Mouse (Mus musculus) forebrain, postnatal 0 days (tissue): Measurements from ENCODE around the gene Plcxd2. TPM values are rescaled to one million over a fixed set of nuclear protein-coding genes. Genes with fewer than 3 reads are reported as not detected.

Experiments used
- ATAC-seq: fragments of 200-750 bp; cut with Nextera tagmentation; 2 replicates; pipeline ENCODE4 v1.8.0; 2017; ENCODE audit warnings: mild to moderate bottlenecking, moderate library complexity
- DNase-seq: peaks from one replicate; pipeline ENCODE4 v3.0.0-alpha.2; 2015
- H3K27ac ChIP-seq: fragments of 300-500 bp; sonication (generic); 2 replicates; pipeline ENCODE4 v1.5.1; 2014; ENCODE audit warnings: low read depth, mild to moderate bottlenecking, antibody characterized with exemption, low read length, moderate library complexity, mixed read lengths
- H3K27me3 ChIP-seq: fragments of 300-500 bp; sonication (generic); 2 replicates; pipeline ENCODE4 v1.6.1; 2014; ENCODE audit warnings: mild to moderate bottlenecking, low read length, mixed read lengths; ENCODE audit not compliant: insufficient read depth
- H3K36me3 ChIP-seq: fragments of 300-500 bp; sonication (generic); 2 replicates; pipeline ENCODE4 v1.6.1; 2014; ENCODE audit warnings: mild to moderate bottlenecking, moderate library complexity; ENCODE audit not compliant: insufficient read depth
- H3K4me1 ChIP-seq: fragments of 300-500 bp; sonication (generic); 2 replicates; pipeline ENCODE4 v1.6.1; 2014; ENCODE audit warnings: antibody characterized with exemption; ENCODE audit not compliant: insufficient read depth
- H3K4me2 ChIP-seq: fragments of 300-500 bp; sonication (generic); 2 replicates; pipeline ENCODE4 v1.6.1; 2014; ENCODE audit warnings: low read depth, mild to moderate bottlenecking, moderate library complexity
- H3K4me3 ChIP-seq: fragments of 300-500 bp; sonication (generic); 2 replicates; pipeline ENCODE4 v1.5.1; 2014; ENCODE audit warnings: low read depth, low read length, mixed read lengths
- H3K9ac ChIP-seq: fragments of 300-500 bp; sonication (generic); 2 replicates; pipeline ENCODE4 v1.6.1; 2014; ENCODE audit warnings: mild to moderate bottlenecking
- H3K9me3 ChIP-seq: fragments of 300-500 bp; sonication (generic); 2 replicates; pipeline ENCODE4 v1.6.1; 2016; ENCODE audit warnings: low read length
- CTCF ChIP-seq: sonication (generic); IDR thresholded peaks from 2 replicates; pipeline ENCODE4 v1.5.1; 2016; ENCODE audit warnings: antibody characterized with exemption, control low read depth, low read depth
- WGBS: fragments of 180-500 bp; shearing (Covaris S2); extraction: QIAGEN DNeasy Blood & Tissue Kit; methylation state at CpG from one replicate; pipeline ENCODE4 v1.1.7; 2014; 5-methylcytosine and 5-hydroxymethylcytosine counted together
- polyA plus RNA-seq: library from polyadenylated mRNA; unstranded; fragments of >200 nt; fragmentation: Nextera tagmentation; extraction: Ambion mirVana; gene quantifications from 2 replicates; pipeline ENCODE4 v1.2.1, GENCODE M21; 2015
- total RNA-seq: library from RNA; depleted of rRNA; stranded (reverse); fragments of >200 nt; gene quantifications from 2 replicates; pipeline ENCODE4 v1.2.3, GENCODE M21; 2014

Plcxd2 gene
- total and polyA plus RNA-seq, 2 experiments from 2014 or later: 11.7 to 33.2 TPM

DNA sequence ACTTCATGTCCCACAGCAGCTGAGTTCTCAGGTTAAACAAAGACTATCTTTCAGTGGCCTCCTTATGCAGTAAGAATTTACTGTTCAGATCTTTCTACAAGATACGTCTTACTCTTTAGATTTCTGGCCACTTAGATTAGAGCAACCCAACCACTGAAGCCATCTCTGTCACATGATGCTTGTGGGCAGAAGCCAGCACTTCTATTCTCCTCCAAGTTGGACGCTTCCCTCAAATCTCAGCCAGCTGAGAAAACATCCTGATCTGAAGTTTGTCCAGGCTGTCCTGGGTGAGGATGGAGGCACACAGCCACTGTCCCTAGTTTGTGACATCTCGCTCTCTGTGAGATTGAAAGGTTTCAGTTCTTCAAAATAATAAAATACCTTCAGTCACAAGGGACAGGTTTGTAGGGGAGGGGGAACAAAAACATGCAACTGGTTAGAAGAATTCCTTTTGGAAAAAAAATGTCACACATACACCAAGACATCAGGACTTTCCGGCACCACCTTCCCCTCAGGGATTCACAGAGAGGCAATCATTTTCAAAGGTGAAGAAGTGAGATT, 53.5 kb downstream of the Plcxd2 start:
- H3K9me3 ChIP-seq: no peaks in the 10 kb centered on the region
- no peak overlapping the region for H3K27ac ChIP-seq
- DNase-seq (no peak), ATAC-seq (no peak)
- no peaks in the 10 kb centered on the region for H3K27me3 ChIP-seq
- 0 out of 2 replicates have a peak, but pooled peaks cover 3% of the 10 kb centered on the region for H3K36me3 ChIP-seq
- WGBS: 79% methylated on average over 4 of the region's 4 CpGs
- no peaks in the 10 kb centered on the region for H3K4me1 ChIP-seq
- H3K4me2 ChIP-seq: no peak overlapping the region
- H3K9ac ChIP-seq: no peak overlapping the region
- no peak overlapping the region for H3K4me3 ChIP-seq
- no peak for TF ChIP-seq CTCF

DNA sequence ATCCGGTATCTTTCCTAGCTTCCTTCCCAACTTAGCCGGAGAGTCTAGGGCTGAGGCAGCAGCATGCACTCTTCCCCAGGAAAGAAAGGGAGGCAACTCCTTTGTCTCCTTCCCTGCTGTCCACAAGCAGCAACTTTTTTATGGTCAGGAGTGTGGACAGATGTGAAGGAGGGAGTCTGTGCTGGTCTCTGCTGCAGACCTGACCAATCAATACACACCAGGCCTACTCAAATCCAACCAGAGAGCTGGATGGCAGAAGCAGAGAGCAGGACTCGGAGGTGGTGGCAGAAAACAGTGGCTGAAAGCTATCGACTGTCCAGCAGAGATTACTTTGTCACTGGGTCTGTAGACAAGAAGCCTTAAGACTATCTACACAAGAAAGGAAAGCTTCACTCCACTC, 56.6 kb downstream of the Plcxd2 start, which contains the start of gene Phldb2:
Phldb2 (minus strand) TSS at position 205 of the 400 bp plus-strand sequence.
- H3K9me3 ChIP-seq: no peaks in the 10 kb centered on the region

DNA sequence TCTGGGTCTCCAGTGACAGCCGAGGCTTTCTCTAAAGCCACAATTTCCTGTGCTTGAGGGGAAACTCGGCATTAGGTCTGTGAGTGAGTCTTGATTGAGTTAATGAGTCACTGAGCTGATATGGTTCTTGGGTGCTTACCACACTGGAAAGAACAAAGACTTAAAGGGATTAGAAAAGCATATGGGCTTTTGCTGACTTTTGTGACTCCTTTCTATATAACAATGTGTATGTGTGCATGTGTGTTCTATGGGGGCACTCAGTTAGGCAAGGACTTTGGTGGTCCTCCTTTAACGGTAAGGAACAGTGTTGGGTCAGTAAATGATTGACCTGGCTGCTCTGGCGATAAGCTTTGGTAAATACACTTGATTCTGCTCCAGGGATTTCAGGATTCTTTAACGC, 57.5 kb downstream of the Plcxd2 start:
- Histone ChIP-seq H3K4me1 (no peaks in the 10 kb centered on the region), H3K27me3 (no peaks in the 10 kb centered on the region), H3K9me3 (no peaks in the 10 kb centered on the region), H3K4me3 (no peak overlapping the region), H3K9ac (no peak overlapping the region), H3K36me3 (no peaks in the 10 kb centered on the region), H3K4me2 (no peak overlapping the region), H3K27ac (no peak overlapping the region)
- ATAC-seq (no peak), DNase-seq (no peak)
- TF ChIP-seq CTCF: no peak
- 69% methylated on average over 5 of the region's 5 CpGs for WGBS

More for the DNA sequence above, 56.6 kb downstream of the Plcxd2 start, which contains the start of gene Phldb2:
- H3K4me1 ChIP-seq: no peaks in the 10 kb centered on the region
- H3K27me3 ChIP-seq: no peaks in the 10 kb centered on the region
- no peak for TF ChIP-seq CTCF
- H3K36me3 ChIP-seq: no peaks in the 10 kb centered on the region
- H3K9ac ChIP-seq: no peak within 1 kb of the TSS
- ATAC-seq (no peak), DNase-seq (no peak)
- no peak within 1 kb of the TSS for H3K4me2 ChIP-seq
- no peak within 1 kb of the TSS for H3K27ac ChIP-seq
- H3K4me3 ChIP-seq: no peak within 1 kb of the TSS
- WGBS: 93% methylated on average over 4 of the region's 4 CpGs

DNA sequence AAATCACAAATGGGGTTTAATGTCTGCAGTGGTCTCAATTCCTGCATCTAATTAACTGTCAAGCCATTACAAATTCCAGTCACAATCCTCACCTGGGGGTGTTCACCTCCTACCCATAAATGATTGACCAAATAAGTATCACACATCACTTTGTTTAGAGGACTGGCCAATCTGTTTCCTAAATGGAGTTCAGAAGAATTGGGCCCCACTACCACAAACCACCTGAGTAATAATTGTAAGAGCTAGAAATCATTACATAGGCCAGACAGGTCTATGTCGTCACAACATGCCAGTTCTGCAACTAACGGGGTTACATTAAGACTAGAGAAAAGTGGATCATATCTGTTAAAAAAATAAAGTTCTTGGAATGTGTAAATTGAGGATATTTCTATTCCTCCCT, 58.0 kb downstream of the Plcxd2 start:
- Histone ChIP-seq H3K4me3 (no peak overlapping the region), H3K4me1 (no peaks in the 10 kb centered on the region), H3K27ac (no peak overlapping the region), H3K9ac (no peak overlapping the region), H3K4me2 (no peak overlapping the region), H3K27me3 (no peaks in the 10 kb centered on the region), H3K36me3 (no peaks in the 10 kb centered on the region), H3K9me3 (no peaks in the 10 kb centered on the region)
- DNase-seq (no peak), ATAC-seq (no peak)
- 89% methylated on average over 2 of the region's 2 CpGs for WGBS
- no peak for TF ChIP-seq CTCF

DNA sequence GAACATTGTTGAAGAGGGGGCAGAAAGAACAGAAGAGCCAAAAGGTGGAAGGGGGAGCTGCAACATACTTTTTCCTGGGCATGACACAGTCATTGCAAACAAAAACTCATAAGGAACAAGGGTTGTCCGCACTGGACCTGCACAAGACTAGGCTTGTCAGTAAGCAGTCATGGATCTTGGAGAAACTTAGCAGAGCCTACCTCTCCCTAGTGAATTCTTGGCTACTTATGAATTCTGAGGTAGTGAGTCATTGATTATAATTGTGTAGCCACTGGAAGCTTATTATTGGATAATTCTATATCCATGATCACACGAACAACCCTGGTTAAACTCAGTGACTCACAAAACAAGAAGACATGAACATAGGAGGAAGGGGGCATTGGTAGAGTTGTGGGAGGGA, 63.7 kb downstream of the Plcxd2 start:
- Histone ChIP-seq H3K36me3 (no peaks in the 10 kb centered on the region), H3K4me3 (no peak overlapping the region), H3K27me3 (no peaks in the 10 kb centered on the region), H3K9ac (no peak overlapping the region), H3K4me2 (no peak overlapping the region), H3K4me1 (no peaks in the 10 kb centered on the region), H3K27ac (no peak overlapping the region), H3K9me3 (no peaks in the 10 kb centered on the region)
- no peak for ATAC-seq
- no peak for TF ChIP-seq CTCF
- WGBS: 91% methylated on average over 2 of the region's 2 CpGs
- DNase-seq: no peak

DNA sequence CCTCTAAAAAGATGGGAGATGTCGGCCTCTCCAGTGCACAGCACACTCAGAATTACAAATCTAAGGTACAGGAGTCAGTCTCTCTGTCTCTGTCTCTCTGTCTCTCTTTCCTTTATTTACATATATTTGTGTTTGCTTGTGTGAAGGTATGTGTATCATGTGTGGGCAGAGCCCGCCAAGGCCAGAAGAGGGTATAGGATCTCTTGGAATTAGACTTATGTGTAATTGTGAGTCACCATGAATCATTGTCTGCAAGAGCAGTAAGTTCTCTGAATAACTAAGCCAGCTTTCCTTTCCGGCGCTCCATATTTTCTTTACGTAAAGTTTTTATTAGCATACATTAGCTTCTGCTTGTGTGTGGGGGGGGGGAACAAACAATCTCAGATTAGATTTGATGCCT, 64.4 kb downstream of the Plcxd2 start:
- H3K4me2 ChIP-seq: no peak overlapping the region
- H3K27me3 ChIP-seq: no peaks in the 10 kb centered on the region
- no peaks in the 10 kb centered on the region for H3K9me3 ChIP-seq
- TF ChIP-seq CTCF: no peak
- no peak overlapping the region for H3K4me3 ChIP-seq
- DNase-seq (no peak), ATAC-seq (no peak)
- WGBS: 91% methylated on average over 5 of the region's 5 CpGs
- no peaks in the 10 kb centered on the region for H3K4me1 ChIP-seq
- no peak overlapping the region for H3K9ac ChIP-seq
- H3K27ac ChIP-seq: no peak overlapping the region
- no peaks in the 10 kb centered on the region for H3K36me3 ChIP-seq

DNA sequence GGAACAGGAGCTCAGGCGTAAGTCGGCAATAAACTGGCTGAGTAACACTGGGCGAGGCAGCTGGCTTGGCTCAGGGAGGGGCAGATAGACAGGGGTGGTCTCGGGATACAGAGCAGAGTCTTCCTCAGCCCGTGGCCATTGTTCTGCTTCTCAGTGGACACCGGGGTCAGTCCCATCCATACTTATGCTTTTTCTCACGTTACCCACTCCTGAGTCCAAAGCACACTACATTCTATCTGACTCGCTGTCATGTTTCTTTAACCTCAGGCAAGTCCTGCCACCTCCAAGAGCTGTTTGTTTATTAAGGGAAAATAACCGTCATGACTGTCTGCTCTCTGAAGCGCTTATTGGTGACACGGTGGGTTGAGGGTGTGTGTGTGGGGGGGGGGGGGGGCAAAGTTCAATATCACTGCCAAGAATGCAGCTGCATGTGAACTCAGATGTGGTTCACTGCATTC, 64.8 kb downstream of the Plcxd2 start:
- WGBS: 70% methylated on average over 11 of the region's 11 CpGs
- Histone ChIP-seq H3K36me3 (no peaks in the 10 kb centered on the region), H3K4me2 (no peak overlapping the region), H3K4me1 (no peaks in the 10 kb centered on the region), H3K9me3 (no peaks in the 10 kb centered on the region), H3K27ac (no peak overlapping the region), H3K9ac (no peak overlapping the region), H3K4me3 (no peak overlapping the region), H3K27me3 (no peaks in the 10 kb centered on the region)
- ATAC-seq: no peak
- DNase-seq: no peak
- no peak for TF ChIP-seq CTCF
